Mouse (Mus musculus): ENCODE measurements at regions not wholly inside any gene's neighbourhood (a gene's known extent, or its start where the extent isn't known, plus 50 kb on each side); places are given as distances from the start of the nearest gene placed in this dataset.

GRCm38 (mm10) chr12:97360656-97361055 lies 898.6 kb downstream of the Galc start:
- TF ChIP-seq CTCF (IDR thresholded peaks at IDR 0.05; ENCODE audit: low read depth) (no peak), EP300 (optimal IDR thresholded peaks at IDR 0.05) (no peak)
